Mouse (Mus musculus) monocyte, adult 5-6 weeks (primary cell): ENCODE results near the gene C9. TPM values are rescaled to one million over a fixed set of nuclear protein-coding genes. Genes with fewer than 3 reads are reported as not detected.

Experiments
- ATAC-seq: fragments of 153-309, 156-312 bp; replicated peaks from 2 replicates; pipeline ENCODE4 v1.8.0; 2017; ENCODE audit warnings: mild to moderate bottlenecking; ENCODE audit not compliant: low TSS enrichment, insufficient number of reproducible peaks, severe bottlenecking, poor library complexity, low FRiP score
- total RNA-seq: library from RNA; stranded (forward); fragments of 200-1000, 200-491, 200-594 nt; gene quantifications from 3 replicates; pipeline ENCODE4 v1.2.3, GENCODE M21; 2017

The C9 gene
- total RNA-seq, 1 experiment from 2014 or later, result not detected

DNA sequence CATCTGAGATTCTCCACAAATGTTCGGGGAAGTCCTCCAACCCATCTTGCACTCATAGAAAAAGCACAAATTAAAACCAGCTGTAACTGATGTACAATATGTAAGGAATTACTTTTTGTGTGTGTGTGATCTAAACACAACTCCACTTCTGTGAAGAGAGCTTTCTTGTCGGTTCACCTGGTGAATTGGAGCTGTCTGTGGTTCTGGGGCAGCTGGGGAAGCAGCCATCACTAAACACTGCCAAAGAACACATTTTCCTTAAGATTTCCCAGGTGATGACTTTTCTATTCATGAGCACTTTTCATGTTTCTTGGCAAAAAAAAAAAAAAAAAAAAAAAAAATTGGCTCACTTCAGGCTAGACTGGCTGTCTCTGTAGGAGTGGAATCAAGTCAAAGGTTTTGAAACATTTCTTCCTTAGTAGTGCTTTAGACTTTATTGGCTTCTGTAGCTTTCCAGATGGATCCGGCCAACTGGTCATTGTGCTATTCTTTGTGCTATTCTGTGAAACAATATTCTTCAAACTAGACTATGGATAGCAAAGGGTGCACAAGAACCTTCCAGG, 18.3 kb downstream of the C9 start:
- no peak for ATAC-seq

DNA sequence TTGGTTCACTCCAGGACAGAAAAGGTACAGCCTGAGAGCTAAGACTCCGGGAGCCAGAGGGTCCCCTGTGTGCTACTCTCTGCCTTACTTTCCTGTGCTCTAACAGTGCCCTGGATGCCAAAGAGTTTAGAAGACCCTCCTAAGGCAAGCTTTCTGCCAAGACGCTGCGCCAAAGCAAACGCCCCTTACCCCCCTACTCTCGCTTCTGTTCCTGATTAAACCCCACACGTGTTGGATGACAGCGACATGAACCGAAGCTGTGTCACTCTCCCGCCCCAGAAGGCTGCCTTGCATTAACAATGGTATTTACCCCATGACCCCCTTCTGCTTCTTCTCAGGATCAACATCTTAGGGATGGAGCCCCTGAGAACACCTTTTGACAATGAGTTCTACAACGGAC, 21.9 kb downstream of the C9 start:
- ATAC-seq, result no peak

GRCm38 (mm10) chr15:6468845-6469244, 23.7 kb downstream of the C9 start:
- ATAC-seq, result no peak

GRCm38 (mm10) chr15:6469384-6469783, 24.3 kb downstream of the C9 start:
- ATAC-seq, result no peak

GRCm38 (mm10) chr15:6483561-6483960, 38.4 kb downstream of the C9 start:
- ATAC-seq, result no peak

DNA sequence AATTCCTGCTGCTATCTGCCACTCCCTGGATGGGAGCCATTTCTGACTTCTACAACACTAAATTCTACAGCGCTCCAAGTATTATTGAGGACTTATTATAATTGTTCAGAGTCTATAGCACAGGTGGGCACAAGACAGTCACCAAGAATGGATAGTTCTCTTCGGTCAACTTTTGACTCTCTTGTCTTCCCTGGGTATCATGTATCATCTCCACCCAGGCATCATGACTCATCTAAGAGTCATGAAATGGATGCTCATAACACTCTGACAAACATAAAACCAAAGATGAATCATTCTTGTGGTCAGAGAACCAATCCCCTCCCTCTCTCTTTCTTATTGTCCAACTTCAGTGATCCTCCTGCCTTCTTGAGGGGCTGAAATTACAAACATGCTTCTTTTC, 47.3 kb downstream of the C9 start:
- ATAC-seq, result no peak

- ATAC-seq, result no peak
Measured at GRCm38 (mm10) chr15:6498396-6499070, 53.4 kb downstream of the C9 start.

DNA sequence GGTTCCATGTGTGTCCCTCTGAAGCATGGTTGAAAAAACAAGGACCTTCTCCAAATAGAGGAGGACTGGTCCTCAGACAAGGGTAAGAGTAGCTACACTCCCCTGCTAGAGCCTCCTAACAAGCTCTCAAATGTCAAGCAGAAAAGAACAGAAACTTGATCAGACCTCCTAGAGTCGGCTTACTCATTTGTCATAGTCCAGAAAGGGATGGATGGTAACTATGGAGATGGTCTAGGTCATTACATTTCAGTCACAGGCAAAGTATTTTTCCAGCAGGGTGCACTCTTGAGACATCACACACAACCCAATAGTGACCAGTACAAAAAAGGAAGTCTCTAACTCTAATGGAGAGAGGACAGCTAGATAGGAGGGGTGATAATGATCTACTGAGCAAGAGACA, 55.7 kb downstream of the C9 start:
- ATAC-seq, result peak; percentile 96

DNA sequence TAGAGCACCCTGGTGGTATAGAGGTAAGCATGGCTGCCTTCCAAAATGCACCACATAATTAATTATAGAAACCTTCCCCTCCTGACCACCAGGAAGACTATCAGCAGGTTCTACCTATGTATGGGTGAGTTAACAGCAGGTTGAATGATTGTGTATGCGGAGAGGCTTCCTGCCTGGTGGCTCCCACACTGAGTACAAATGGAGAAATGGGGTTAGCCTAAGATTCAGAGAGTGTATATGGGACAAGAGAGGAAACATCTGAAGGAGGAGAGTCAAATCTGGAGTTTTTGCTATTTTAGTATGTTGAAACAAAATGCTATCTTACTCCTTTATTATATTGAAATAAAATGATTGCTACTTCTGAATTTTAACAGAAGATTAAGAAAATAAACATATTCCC, 72.4 kb downstream of the C9 start:
- no peak for ATAC-seq

DNA sequence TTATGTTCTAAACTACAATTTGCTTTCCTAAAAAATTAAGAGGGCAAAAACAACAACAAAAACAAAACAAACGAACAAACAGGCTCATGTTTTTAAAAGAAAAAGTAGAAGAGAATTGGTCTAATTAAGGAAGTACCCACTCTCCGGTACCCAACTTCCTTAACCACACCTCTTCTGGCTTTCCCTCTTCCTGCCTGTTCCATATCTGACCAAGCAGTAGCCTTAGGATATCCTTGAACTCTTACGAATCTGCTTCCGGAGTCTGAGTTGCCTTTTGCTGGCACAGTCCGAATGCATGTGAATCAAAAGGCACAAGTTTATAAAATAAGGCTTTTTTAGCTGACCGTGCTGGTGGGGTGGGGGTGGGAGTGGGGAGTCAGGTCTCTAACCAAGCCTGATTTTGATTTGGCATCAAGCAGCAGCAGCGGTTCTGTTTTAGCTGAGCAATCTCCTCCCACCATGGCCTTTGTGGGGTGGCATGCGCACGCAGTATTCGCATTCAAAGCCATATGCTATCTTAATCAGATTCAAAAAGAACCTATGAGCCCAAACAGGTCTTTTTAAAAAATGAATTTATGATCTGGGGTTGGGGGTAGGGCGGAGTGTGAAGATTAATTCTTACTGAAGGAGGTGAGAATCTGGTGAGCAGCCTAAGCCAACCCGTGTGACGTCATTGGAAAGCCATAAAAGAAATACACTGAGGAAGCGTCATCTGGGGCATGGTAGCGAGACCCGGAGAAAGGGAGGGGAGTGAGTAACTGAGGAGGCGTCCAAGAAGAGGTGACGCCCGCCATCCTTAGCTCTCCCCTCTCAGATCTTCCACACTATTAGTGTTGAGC, 74.5 kb downstream of the C9 start:
- peak; percentile 70 for ATAC-seq

- ATAC-seq, result no peak
Measured at GRCm38 (mm10) chr15:6520505-6521155, 75.5 kb downstream of the C9 start.

GRCm38 (mm10) chr15:6522653-6523167, 77.6 kb downstream of the C9 start, which contains the start of gene Fyb:
Gene Fyb, plus strand, starts transcription at chr15:6522853.
- ATAC-seq, result peak; percentile 71

DNA sequence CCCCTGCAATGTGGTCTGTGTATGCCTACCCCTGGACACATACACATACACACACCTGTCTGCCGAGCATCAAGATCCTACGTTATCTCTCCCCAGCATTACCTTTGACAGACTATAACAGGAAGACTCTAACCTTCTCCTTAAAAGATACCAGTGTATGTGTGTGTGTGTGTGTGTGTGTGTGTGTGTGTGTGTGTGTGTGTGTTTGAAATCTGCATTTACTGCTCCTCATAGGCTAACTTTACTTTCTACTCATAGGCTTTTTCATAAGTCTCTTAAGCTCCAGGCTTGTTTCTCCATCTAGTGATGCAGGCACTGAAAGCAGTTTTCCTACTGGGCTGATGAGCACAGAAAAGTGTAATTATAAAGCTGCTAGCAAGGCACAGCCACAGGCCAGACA, 79.7 kb downstream of the C9 start:
- no peak for ATAC-seq

DNA sequence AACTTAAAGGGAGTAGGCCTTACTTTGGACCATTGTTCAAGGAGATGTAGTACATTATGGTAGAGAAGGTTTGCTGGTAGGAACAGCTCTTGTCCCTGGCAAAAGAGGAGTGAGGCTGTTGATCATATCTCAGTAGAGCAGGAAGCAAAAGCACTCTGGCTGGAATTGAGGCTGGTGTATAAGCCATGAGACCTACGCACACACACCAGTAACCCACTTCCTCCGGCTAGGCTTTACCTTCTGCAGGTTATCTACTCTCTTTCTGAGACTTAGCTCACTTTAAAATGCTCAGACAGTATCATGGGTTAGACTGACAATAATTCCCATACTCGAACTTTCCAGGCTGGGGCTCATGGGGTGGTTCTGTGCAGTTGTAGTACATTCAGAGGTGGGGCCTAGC, 80.3 kb downstream of the C9 start:
- peak; percentile 27; the same call in 1 of the 2 replicates for ATAC-seq

DNA sequence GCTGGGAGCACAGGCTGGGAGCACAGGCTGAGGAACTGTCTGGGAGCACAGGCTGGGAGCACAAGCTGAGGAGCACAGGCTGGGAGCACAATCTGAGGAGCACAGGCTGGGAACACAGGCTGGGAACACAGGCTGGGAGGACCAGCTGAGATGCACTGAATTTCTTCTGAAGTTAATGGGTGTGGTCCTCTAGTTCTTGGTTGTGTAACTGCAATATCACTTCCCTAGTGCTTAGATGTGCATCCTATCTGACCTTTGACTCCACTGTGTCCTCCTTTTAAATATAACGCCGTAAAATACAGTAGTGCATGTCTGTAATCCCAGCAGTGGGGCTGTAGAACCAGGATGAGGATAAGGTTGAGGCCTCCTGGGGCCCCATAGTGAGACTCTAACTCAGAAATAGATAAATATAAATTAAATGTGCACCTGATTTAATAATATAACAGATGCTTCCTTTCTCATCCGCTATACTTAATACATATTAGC, 88.8 kb downstream of the C9 start:
- peak; percentile 100 for ATAC-seq

DNA sequence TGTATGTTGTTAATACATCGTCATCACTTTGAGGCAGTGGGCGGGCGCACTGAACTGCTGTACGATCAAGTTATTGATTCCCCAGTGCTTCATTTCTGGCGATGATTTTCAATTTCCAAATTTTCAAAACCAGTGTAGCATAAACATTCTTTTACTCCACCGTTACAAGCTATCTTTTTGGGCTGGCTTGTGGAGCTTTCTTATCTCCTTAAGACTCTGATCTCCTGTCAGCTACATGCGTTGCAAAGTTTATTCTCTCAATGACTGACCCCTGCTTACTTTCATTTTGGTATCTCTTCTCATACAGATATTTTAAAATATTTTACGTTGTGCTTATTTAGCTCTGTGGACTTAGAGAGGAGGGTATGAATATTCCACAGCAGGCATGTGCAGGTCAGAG, 89.5 kb downstream of the C9 start:
- no peak for ATAC-seq

DNA sequence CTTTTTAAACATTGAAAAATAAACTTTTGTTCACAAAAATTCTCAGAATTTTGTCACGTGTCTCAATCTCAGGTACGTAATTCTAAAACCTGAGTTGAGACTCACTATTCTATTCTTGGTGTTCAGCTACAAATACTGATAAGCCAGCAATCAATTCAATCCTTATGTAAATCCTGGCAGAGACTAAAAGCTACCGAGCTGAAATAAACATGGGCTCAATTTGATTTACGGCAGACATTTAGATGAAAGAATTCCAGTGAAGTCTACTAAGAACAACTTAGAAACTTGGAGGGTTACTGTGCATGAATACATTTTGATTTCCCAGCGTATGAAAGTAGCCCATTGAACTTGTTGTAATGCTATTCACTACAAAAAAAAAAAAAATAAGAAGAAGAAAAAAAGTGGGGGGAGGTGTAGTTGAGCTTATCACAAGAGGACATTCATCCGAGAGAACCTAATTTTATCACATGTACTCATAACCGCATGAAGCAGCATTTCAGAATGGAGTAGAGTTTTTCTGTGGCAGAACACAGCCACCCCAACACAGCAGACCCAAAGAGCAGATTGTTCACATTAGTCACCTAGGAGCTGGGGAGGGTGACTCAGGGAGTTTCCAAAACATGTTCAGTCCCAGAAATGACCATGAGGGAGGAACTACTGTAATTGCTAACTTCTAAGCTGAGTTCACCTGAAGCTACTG, 94.7 kb downstream of the C9 start:
- peak; percentile 40; the same call in 1 of the 2 replicates for ATAC-seq
